In the genomic region with DNA sequence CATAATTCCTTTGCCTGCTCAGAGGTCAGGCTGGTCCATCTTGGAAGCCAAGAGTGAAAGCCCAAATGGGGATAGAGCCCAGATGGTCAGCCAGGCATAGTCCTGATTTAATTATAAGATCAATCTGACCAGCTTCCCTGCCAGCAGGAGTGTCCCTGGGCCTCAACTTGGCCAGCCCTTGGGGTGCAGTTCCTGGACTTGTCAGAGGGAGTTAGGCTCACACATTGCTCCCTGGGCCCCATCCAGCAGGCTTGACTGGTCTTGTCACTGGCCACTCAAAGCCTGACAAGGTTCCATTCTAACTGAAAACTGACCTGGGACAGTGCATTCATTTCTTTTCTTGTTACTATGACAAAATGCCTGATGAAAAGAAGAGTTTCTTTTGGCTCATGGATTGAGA, we compare ENCODE assay signal across 26 mouse cellular contexts. TPM values are rescaled to one million over a fixed set of nuclear protein-coding genes. Genes with fewer than 3 reads are reported as not detected.
DNase-seq lines count a peak whose midpoint lies in the region; ATAC-seq and TF ChIP-seq lines count a peak whose summit lies in the region.
"Had no signal": no experiment of that assay in that cellular context is flagged by ENCODE, and none has a peak within 500 bp of the region (broad histone marks: within the 10 kb centered on the region; RNA-seq: fewer than 3 reads in every experiment).

No protein-coding gene starts in this region.

- H3K36me3 ChIP-seq in lung, embryonic 16.5 days (ENCODE audit: control insufficient read depth, insufficient read depth, low read length): no peaks in the 10 kb centered on the region
- no peaks in the 10 kb centered on the region for H3K36me3 ChIP-seq in thymus, adult 2 months (ENCODE audit: control insufficient read depth, insufficient read depth, low read length)
- H3K36me3 ChIP-seq: embryonic facial prominence, embryonic 15.5 days; heart, embryonic 13.5 days; kidney, embryonic 15.5 days; limb, embryonic 15.5 days; liver, embryonic 15.5 days; midbrain, embryonic 10.5 days; neural tube, embryonic 13.5 days; stomach, embryonic 15.5 days had no signal

- ATAC-seq in lung, embryonic 16.5 days (ENCODE audit: low read depth): peak; percentile 64
- ATAC-seq: forebrain, embryonic 14.5 days; midbrain, embryonic 16.5 days had no signal

- no peak overlapping the region for H3K4me3 ChIP-seq in lung, embryonic 16.5 days (ENCODE audit: low read length)
- H3K4me3 ChIP-seq in thymus, adult 2 months (ENCODE audit: control insufficient read depth, insufficient read depth, low read length): no peak overlapping the region
- H3K4me3 ChIP-seq: embryonic facial prominence, embryonic 15.5 days; gastrocnemius, adult 2 months; heart, embryonic 13.5 days; kidney, embryonic 15.5 days; limb, embryonic 15.5 days; liver, embryonic 15.5 days; midbrain, embryonic 10.5 days; myocyte; neural tube, embryonic 13.5 days; stomach, embryonic 15.5 days had no signal

- no peak overlapping the region for H3K27ac ChIP-seq in lung, embryonic 16.5 days (ENCODE audit: low read length)
- no peak overlapping the region for H3K27ac ChIP-seq in thymus, adult 2 months (ENCODE audit: control insufficient read depth, insufficient read depth, low read length)
- H3K27ac ChIP-seq: embryonic facial prominence, embryonic 15.5 days; gastrocnemius, adult 2 months; heart, embryonic 13.5 days; kidney, embryonic 15.5 days; limb, embryonic 15.5 days; liver, embryonic 15.5 days; midbrain, embryonic 10.5 days; neural tube, embryonic 13.5 days; stomach, embryonic 15.5 days had no signal

- DNase-seq in lung, postnatal 4 days: no peak
- DNase-seq in cerebellum, adult 11-12 months: peak; percentile 85
- peak; percentile 87 for DNase-seq in cerebellum, adult 9-10 months
- DNase-seq in lung, postnatal 36 days: peak; percentile 66
- DNase-seq in thymus, adult 2 months: no peak
- DNase-seq in liver: no peak
- DNase-seq: adrenal gland, postnatal 14 days; gastrocnemius, adult 2 months; heart, postnatal 14 days; kidney, adult 11 months; kidney, postnatal 36 days; right cerebral cortex, adult 18-20 months; thymus, postnatal 36 days had no signal

- H3K9me3 ChIP-seq in lung, embryonic 16.5 days (ENCODE audit: control insufficient read depth, low read length): no peaks in the 10 kb centered on the region
- H3K9me3 ChIP-seq: embryonic facial prominence, embryonic 15.5 days; heart, embryonic 13.5 days; kidney, embryonic 15.5 days; limb, embryonic 15.5 days; liver, embryonic 15.5 days; midbrain, embryonic 10.5 days; neural tube, embryonic 13.5 days; stomach, embryonic 15.5 days had no signal

- H3K4me2 ChIP-seq in lung, embryonic 16.5 days (ENCODE audit: low read depth, low read length): no peak overlapping the region
- H3K4me2 ChIP-seq: embryonic facial prominence, embryonic 15.5 days; heart, embryonic 13.5 days; kidney, embryonic 15.5 days; limb, embryonic 15.5 days; liver, embryonic 15.5 days; neural tube, embryonic 13.5 days; stomach, embryonic 15.5 days had no signal

- no peak overlapping the region for H3K9ac ChIP-seq in lung, embryonic 16.5 days (ENCODE audit: low read length)
- H3K9ac ChIP-seq: embryonic facial prominence, embryonic 15.5 days; heart, embryonic 13.5 days; kidney, embryonic 15.5 days; limb, embryonic 15.5 days; liver, embryonic 15.5 days; neural tube, embryonic 13.5 days; stomach, embryonic 15.5 days had no signal

- TF ChIP-seq CTCF in thymus, adult 2 months (IDR thresholded peaks at IDR 0.05; ENCODE audit: borderline replicate concordance, control insufficient read depth, extremely low read depth, insufficient read depth, low read length, poor library complexity): no peak

- no peaks in the 10 kb centered on the region for H3K4me1 ChIP-seq in lung, embryonic 16.5 days (replicated peaks; ENCODE audit: control insufficient read depth, insufficient read depth, low read length)
- no peaks in the 10 kb centered on the region for H3K4me1 ChIP-seq in thymus, adult 2 months (replicated peaks; ENCODE audit: control insufficient read depth, insufficient read depth, low read length)
- H3K4me1 ChIP-seq: embryonic facial prominence, embryonic 15.5 days; heart, embryonic 13.5 days; kidney, embryonic 15.5 days; limb, embryonic 15.5 days; liver, embryonic 15.5 days; midbrain, embryonic 10.5 days; neural tube, embryonic 13.5 days; stomach, embryonic 15.5 days had no signal

- TF ChIP-seq POLR2A in thymus, adult 2 months (IDR thresholded peaks at IDR 0.05; ENCODE audit: control insufficient read depth, extremely low read depth, insufficient read depth, low read length, poor library complexity): no peak

- H3K27me3 ChIP-seq in lung, embryonic 16.5 days (ENCODE audit: control insufficient read depth, insufficient read depth, low read depth, low read length): no peaks in the 10 kb centered on the region
- H3K27me3 ChIP-seq in thymus, adult 2 months (ENCODE audit: control insufficient read depth, insufficient read depth, low read length): no peaks in the 10 kb centered on the region
- H3K27me3 ChIP-seq: embryonic facial prominence, embryonic 15.5 days; heart, embryonic 13.5 days; kidney, embryonic 15.5 days; limb, embryonic 15.5 days; liver, embryonic 15.5 days; neural tube, embryonic 13.5 days; stomach, embryonic 15.5 days had no signal

RNA-seq across cellular contexts. Expression of gene Kcna2, which starts 21.4 kb away (rescaled TPM):
- polyA plus RNA-seq in lung, embryonic 16.5 days (2015; fragmentation: Nextera tagmentation; extraction: Ambion mirVana): 0.72 and 0.80 TPM in 2 replicates
- polyA plus RNA-seq in thymus, adult 2 months (2012; rRNA removed): 5.6 and 7.0 TPM in 2 replicates
- polyA plus RNA-seq: C2C12, myocyte had no signal

Comparison
In these comparisons a context has a peak if more than half of its experiments do, and no peak if none do; other contexts are left out.
1. DNase-seq: peak in cerebellum, adult 11-12 months (single experiment), cerebellum, adult 9-10 months (single experiment) and lung, postnatal 36 days (single experiment); none in lung, postnatal 4 days (0 of 2), thymus, adult 2 months (single experiment) and liver (single experiment).